Mouse (Mus musculus): ENCODE measurements around the gene AA467197. TPM values are rescaled to one million over a fixed set of nuclear protein-coding genes. Genes with fewer than 3 reads are reported as not detected.
A peak's percentile ranks its signal among the peaks of the same experiment; 100 is the strongest.

Gene AA467197
- polyA plus RNA-seq, 1 experiment from 2014 or later: not detected

DNA sequence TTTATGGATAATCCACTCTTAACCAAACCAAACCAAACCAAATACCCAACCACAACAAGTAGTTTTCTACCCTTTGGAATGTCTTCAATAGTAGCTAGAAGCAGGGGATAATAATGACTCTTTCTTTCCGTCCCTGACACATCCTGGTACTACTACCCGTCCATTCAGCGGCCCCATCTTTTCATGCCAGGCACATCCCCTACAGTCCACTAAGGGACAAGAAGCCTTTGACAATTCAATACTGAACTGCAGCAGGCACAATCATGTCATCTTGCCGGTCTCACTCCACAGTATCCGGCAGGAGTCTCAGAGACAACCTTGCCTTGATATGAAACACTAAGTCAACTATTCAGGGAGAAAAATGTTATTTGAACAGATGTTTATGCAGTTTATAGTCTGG is 31.0 kb upstream of the AA467197 start:
- Histone ChIP-seq H3K36me3 (ENCODE audit: insufficient read depth) (no peaks in the 10 kb centered on the region), H3K4me1 (ENCODE audit: insufficient read depth) (no peaks in the 10 kb centered on the region), H3K9ac (no peak overlapping the region), H3K4me2 (no peak overlapping the region), H3K4me3 (ENCODE audit: low read depth, low read length) (no peak overlapping the region), H3K27ac (ENCODE audit: low read depth) (no peak overlapping the region), H3K27me3 (ENCODE audit: insufficient read depth, low read length) (peaks cover 3% of the 10 kb centered on the region; the same call in 1 of the 2 replicates), H3K9me3 (ENCODE audit: low read depth, low read length) (no peaks in the 10 kb centered on the region)
- ATAC-seq (ENCODE audit: insufficient read depth): no peak
- no peak for DNase-seq
- WGBS: 79% methylated on average over 5 of the region's 5 CpGs
- no peak for TF ChIP-seq CTCF (IDR thresholded peaks at IDR 0.05; ENCODE audit: low read depth)

DNA sequence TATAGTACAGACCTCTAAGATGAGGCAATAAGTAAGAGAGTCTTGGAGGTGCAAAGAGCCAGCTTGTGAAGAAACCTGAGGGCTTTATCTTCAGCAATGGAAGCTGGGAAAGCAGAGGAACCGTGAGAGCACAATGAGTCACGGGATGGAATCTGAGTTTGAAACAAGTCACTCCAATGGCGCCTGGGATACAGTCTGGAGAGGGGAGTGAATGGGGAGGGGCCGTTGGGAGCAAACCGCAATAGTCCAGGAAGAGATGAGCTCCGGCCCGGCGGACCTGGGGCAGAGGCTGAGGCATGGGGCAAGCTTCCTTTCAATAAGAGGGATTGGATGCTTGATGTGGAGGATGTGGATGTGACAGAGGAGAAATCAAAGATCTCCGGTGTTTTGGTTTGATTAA is 28.0 kb upstream of the AA467197 start:
- Histone ChIP-seq H3K9ac (no peak overlapping the region), H3K9me3 (ENCODE audit: low read depth, low read length) (no peaks in the 10 kb centered on the region), H3K4me1 (ENCODE audit: insufficient read depth) (no peaks in the 10 kb centered on the region), H3K36me3 (ENCODE audit: insufficient read depth) (no peaks in the 10 kb centered on the region), H3K4me3 (ENCODE audit: low read depth, low read length) (no peak overlapping the region), H3K27ac (ENCODE audit: low read depth) (no peak overlapping the region), H3K4me2 (no peak overlapping the region), H3K27me3 (ENCODE audit: insufficient read depth, low read length) (peaks cover 15% of the 10 kb centered on the region; the same call in 1 of the 2 replicates)
- WGBS: 66% methylated on average over 9 of the region's 9 CpGs
- DNase-seq: no peak
- ATAC-seq (ENCODE audit: insufficient read depth): no peak
- no peak for TF ChIP-seq CTCF (IDR thresholded peaks at IDR 0.05; ENCODE audit: low read depth)

- Histone ChIP-seq H3K9me3 (ENCODE audit: low read depth, low read length) (no peaks in the 10 kb centered on the region), H3K9ac (peak within 1 kb of the TSS; percentile 50), H3K27ac (ENCODE audit: low read depth) (no peak within 1 kb of the TSS), H3K4me1 (ENCODE audit: insufficient read depth) (no peaks in the 10 kb centered on the region), H3K36me3 (ENCODE audit: insufficient read depth) (no peaks in the 10 kb centered on the region), H3K27me3 (ENCODE audit: insufficient read depth, low read length) (peaks cover 15% of the 10 kb centered on the region; the same call in 1 of the 2 replicates), H3K4me3 (ENCODE audit: low read depth, low read length) (peak within 1 kb of the TSS; percentile 42), H3K4me2 (peak within 1 kb of the TSS; percentile 84)
- WGBS: 3% methylated on average over 48 of the region's 48 CpGs
- TF ChIP-seq CTCF (IDR thresholded peaks at IDR 0.05; ENCODE audit: low read depth): no peak
- ATAC-seq (ENCODE audit: insufficient read depth) (peak; percentile 86), DNase-seq (peak; percentile 77)
Measured at GRCm38 (mm10) chr2:122610746-122611653, 25.8 kb upstream of the AA467197 start, which contains the start of gene Gatm. Gatm (minus strand) TSS chr2:122611303.

DNA sequence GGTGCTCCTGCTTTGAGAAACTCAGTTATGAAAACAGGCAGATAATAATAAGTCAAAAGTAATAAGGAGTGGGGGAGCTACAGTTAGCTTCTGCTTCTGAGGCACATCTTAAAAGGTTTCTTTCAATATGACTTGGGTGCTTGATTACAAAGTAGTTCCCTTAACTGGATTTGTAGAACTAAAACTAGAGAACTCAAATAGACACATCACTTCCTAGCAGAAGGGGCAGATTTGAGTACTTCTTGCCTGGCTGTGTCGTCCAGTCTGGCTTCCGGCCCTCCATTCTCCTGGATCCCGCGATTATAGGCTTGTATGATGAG is 25.2 kb upstream of the AA467197 start:
- H3K9ac ChIP-seq: no peak overlapping the region

GRCm38 (mm10) chr2:122616237-122616636 is 20.5 kb upstream of the AA467197 start:
- Histone ChIP-seq H3K27ac (ENCODE audit: low read depth) (no peak overlapping the region), H3K9me3 (ENCODE audit: low read depth, low read length) (no peaks in the 10 kb centered on the region), H3K27me3 (ENCODE audit: insufficient read depth, low read length) (peaks cover 7% of the 10 kb centered on the region; the same call in 1 of the 2 replicates), H3K4me2 (no peak overlapping the region), H3K4me3 (ENCODE audit: low read depth, low read length) (no peak overlapping the region), H3K36me3 (ENCODE audit: insufficient read depth) (no peaks in the 10 kb centered on the region), H3K9ac (no peak overlapping the region), H3K4me1 (ENCODE audit: insufficient read depth) (no peaks in the 10 kb centered on the region)
- TF ChIP-seq CTCF (IDR thresholded peaks at IDR 0.05; ENCODE audit: low read depth): no peak
- ATAC-seq (ENCODE audit: insufficient read depth) (no peak), DNase-seq (no peak)
- WGBS: 67% methylated on average over 6 of the region's 6 CpGs

More for the DNA sequence above, 25.2 kb upstream of the AA467197 start:
- Histone ChIP-seq H3K4me2 (peak overlapping the region; percentile 84), H3K4me1 (ENCODE audit: insufficient read depth) (no peaks in the 10 kb centered on the region), H3K27me3 (ENCODE audit: insufficient read depth, low read length) (peaks cover 15% of the 10 kb centered on the region; the same call in 1 of the 2 replicates), H3K27ac (ENCODE audit: low read depth) (no peak overlapping the region), H3K9me3 (ENCODE audit: low read depth, low read length) (no peaks in the 10 kb centered on the region), H3K4me3 (ENCODE audit: low read depth, low read length) (peak overlapping the region; percentile 42), H3K36me3 (ENCODE audit: insufficient read depth) (no peaks in the 10 kb centered on the region)
- DNase-seq (no peak), ATAC-seq (ENCODE audit: insufficient read depth) (no peak)
- 75% methylated on average over 4 of the region's 4 CpGs for WGBS
- TF ChIP-seq CTCF (IDR thresholded peaks at IDR 0.05; ENCODE audit: low read depth): no peak

DNA sequence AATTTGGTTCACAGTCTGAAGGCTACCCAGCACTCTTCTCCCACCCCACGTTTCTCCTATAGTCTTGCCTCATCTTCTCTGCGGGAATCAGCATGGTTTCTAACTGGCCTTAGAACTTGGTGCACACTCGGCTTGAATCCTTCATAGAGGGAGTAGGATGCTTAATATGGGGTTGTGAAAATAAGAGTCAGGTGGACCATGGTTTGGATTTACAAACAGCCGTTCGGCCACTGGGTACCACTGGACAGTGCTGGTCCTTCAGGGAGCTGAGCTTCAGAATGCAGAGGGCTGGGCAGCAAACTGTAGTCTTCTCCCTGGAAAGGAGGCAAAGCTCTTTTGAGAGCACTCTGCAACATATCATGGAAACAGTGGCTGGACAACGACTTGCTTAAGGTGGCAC is 19.0 kb upstream of the AA467197 start:
- no peak for TF ChIP-seq CTCF (IDR thresholded peaks at IDR 0.05; ENCODE audit: low read depth)
- Histone ChIP-seq H3K4me3 (ENCODE audit: low read depth, low read length) (no peak overlapping the region), H3K27ac (ENCODE audit: low read depth) (no peak overlapping the region), H3K9me3 (ENCODE audit: low read depth, low read length) (no peaks in the 10 kb centered on the region), H3K27me3 (ENCODE audit: insufficient read depth, low read length) (no peaks in the 10 kb centered on the region), H3K36me3 (ENCODE audit: insufficient read depth) (no peaks in the 10 kb centered on the region), H3K4me2 (no peak overlapping the region), H3K4me1 (ENCODE audit: insufficient read depth) (no peaks in the 10 kb centered on the region), H3K9ac (no peak overlapping the region)
- WGBS: 78% methylated on average over 6 of the region's 6 CpGs
- ATAC-seq (ENCODE audit: insufficient read depth) (no peak), DNase-seq (no peak)

- TF ChIP-seq CTCF (IDR thresholded peaks at IDR 0.05; ENCODE audit: low read depth): no peak
- no peak overlapping the region for H3K27ac ChIP-seq (ENCODE audit: low read depth)
- H3K4me3 ChIP-seq (ENCODE audit: low read depth, low read length): no peak overlapping the region
- 57% methylated on average over 4 of the region's 4 CpGs for WGBS
- H3K9me3 ChIP-seq (ENCODE audit: low read depth, low read length): no peaks in the 10 kb centered on the region
- ATAC-seq (ENCODE audit: insufficient read depth): no peak
- H3K27me3 ChIP-seq (ENCODE audit: insufficient read depth, low read length): no peaks in the 10 kb centered on the region
- H3K4me1 ChIP-seq (ENCODE audit: insufficient read depth): no peaks in the 10 kb centered on the region
- no peak for DNase-seq
- H3K9ac ChIP-seq: no peak overlapping the region
- no peaks in the 10 kb centered on the region for H3K36me3 ChIP-seq (ENCODE audit: insufficient read depth)
- H3K4me2 ChIP-seq: no peak overlapping the region
Measured at GRCm38 (mm10) chr2:122618719-122619118, 18.1 kb upstream of the AA467197 start.

All from lung, embryonic 14.5 days (tissue).